Mouse (Mus musculus) neural tube, embryonic 15.5 days (tissue): Measurements from ENCODE around the gene Islr. TPM values are rescaled to one million over a fixed set of nuclear protein-coding genes. Genes with fewer than 3 reads are reported as not detected.

Experiments
- ATAC-seq: fragments of 200-750 bp; cut with Nextera tagmentation; 2 replicates; pipeline ENCODE4 v1.8.0; 2017; ENCODE audit warnings: mild to moderate bottlenecking, moderate TSS enrichment, moderate library complexity; ENCODE audit not compliant: low FRiP score
- H3K27ac ChIP-seq: fragments of 300-500 bp; sonication (generic); replicated peaks from 2 replicates; pipeline ENCODE4 v1.5.1; 2015; ENCODE audit warnings: mild to moderate bottlenecking, inconsistent platforms
- H3K27me3 ChIP-seq: fragments of 300-500 bp; sonication (generic); replicated peaks from 2 replicates; pipeline ENCODE4 v1.6.1; 2015; ENCODE audit warnings: inconsistent platforms
- H3K36me3 ChIP-seq: fragments of 300-500 bp; sonication (generic); 2 replicates; pipeline ENCODE4 v1.6.1; 2015; ENCODE audit warnings: inconsistent platforms
- H3K4me1 ChIP-seq: fragments of 300-500 bp; sonication (generic); 2 replicates; pipeline ENCODE4 v1.6.1; 2015; ENCODE audit warnings: inconsistent platforms
- H3K4me2 ChIP-seq: fragments of 300-500 bp; sonication (generic); 2 replicates; pipeline ENCODE4 v1.6.1; 2015; ENCODE audit warnings: inconsistent platforms, mild to moderate bottlenecking, moderate library complexity
- H3K4me3 ChIP-seq: fragments of 300-500 bp; sonication (generic); replicated peaks from 2 replicates; pipeline ENCODE4 v1.5.1; 2015; ENCODE audit warnings: mild to moderate bottlenecking, inconsistent platforms
- H3K9ac ChIP-seq: fragments of 300-500 bp; sonication (generic); replicated peaks from 2 replicates; pipeline ENCODE4 v1.6.1; 2015; ENCODE audit warnings: mild to moderate bottlenecking, inconsistent platforms
- H3K9me3 ChIP-seq: fragments of 300-500 bp; sonication (generic); replicated peaks from 2 replicates; pipeline ENCODE4 v1.6.1; 2016; ENCODE audit warnings: inconsistent platforms
- WGBS: fragments of 180-500 bp; shearing (Covaris S2); methylation state at CpG from one replicate; pipeline ENCODE4 v1.1.7; 2015; ENCODE audit warnings: mixed read lengths; 5-methylcytosine and 5-hydroxymethylcytosine counted together
- polyA plus RNA-seq: library from polyadenylated mRNA; unstranded; fragments of >200 nt; fragmentation: Nextera tagmentation; extraction: Ambion mirVana; gene quantifications from 2 replicates; pipeline ENCODE4 v1.2.1, GENCODE M21; 2015

Islr gene
- polyA plus RNA-seq, 1 experiment from 2014 or later = 52.3 TPM

DNA sequence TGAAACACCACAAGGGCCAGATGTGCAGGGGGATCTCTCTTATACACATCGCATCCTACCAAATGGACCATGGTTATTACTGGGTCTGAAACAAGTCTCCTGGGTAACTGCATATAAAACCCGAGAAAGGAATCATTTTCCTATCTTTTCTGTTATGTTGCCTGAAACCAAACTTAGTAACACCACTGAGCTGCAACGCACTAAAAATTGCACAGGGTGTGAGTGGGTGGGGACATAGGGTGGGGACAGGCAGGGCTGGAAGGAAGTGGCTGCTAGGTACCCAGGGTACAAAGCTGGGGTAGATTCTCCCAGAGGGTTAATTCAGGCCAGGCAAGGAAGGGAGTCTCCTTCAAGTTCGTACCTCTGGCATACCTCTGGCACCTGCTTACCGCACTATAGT is 38.6 kb upstream of the Islr start:
- ATAC-seq = no peak
- no peaks in the 10 kb centered on the region for H3K9me3 ChIP-seq
- H3K4me1 ChIP-seq = peaks cover 32% of the 10 kb centered on the region
- H3K27ac ChIP-seq = no peak overlapping the region
- WGBS = 66% methylated on average over 5 of the region's 5 CpGs
- H3K4me2 ChIP-seq = no peak overlapping the region
- H3K9ac ChIP-seq = no peak overlapping the region
- H3K27me3 ChIP-seq = no peaks in the 10 kb centered on the region
- H3K4me3 ChIP-seq = no peak overlapping the region
- H3K36me3 ChIP-seq = no peaks in the 10 kb centered on the region

DNA sequence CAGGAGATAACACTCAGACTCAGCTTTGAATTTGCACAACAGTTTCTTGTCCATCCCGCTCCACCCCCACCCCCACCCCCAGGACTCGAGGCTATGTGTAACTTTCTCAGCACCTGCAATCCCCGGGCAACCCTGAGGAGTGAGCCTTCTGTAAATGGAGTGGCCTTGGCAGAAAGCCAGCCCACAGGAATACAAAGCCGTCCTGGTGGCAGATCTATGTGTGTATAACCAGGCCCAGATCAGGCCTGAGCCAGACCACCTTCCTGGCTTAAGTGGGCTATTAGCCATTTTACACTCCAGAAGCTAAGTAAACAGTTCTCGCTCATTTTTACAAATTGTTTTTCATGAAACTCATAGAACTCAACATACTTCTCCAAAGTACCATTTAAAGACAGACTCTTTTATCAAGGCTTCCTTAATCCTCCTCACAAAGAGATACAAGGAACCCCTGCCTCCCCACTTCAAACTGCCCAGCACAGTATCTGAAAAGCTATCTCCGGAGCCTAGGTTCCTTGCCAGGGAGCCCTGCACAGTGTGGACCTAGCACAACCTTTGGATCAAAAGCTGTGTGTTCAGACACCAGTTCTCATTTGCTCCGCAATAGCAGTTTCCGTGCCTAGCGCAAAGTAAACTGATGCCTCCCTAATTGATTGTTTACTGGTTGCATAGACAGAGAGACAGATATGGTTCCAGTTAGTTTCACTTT is 37.8 kb upstream of the Islr start:
- Histone ChIP-seq H3K9me3 (no peaks in the 10 kb centered on the region), H3K9ac (no peak overlapping the region), H3K27ac (no peak overlapping the region), H3K27me3 (no peaks in the 10 kb centered on the region), H3K4me3 (no peak overlapping the region), H3K4me2 (no peak overlapping the region), H3K36me3 (no peaks in the 10 kb centered on the region), H3K4me1 (peaks cover 27% of the 10 kb centered on the region)
- 46% methylated on average over 9 of the region's 9 CpGs for WGBS
- ATAC-seq = no peak

DNA sequence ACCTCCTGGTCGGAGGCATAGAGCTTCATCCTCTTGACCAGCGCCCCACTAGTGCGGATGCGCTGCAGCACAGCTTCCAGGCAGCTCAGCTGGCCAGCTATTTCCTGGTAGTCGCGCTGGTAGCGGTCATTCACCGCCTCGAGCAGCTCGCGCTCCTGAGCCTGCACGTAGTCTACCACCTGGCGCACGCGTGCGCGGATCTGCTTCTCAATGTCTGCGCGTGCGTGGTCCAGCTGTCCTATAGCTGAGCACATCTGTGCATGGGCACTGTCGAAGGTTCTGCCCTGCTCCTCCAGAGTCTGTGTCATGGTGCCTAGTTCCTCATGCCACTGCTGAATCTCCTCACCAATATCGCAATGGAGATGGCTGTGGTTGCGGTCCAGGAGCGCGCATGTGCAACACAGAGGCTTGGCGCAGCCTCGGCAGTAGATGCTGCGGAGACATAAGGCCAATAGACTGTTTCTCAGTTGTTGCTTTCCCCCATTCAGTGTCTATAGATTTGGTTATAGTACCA is 30.5 kb upstream of the Islr start:
- WGBS = 98% methylated on average over 28 of the region's 28 CpGs
- H3K9me3 ChIP-seq = no peaks in the 10 kb centered on the region
- no peaks in the 10 kb centered on the region for H3K36me3 ChIP-seq
- no peak overlapping the region for H3K4me3 ChIP-seq
- H3K27ac ChIP-seq = no peak overlapping the region
- H3K9ac ChIP-seq = no peak overlapping the region
- H3K27me3 ChIP-seq = no peaks in the 10 kb centered on the region
- H3K4me1 ChIP-seq = no peaks in the 10 kb centered on the region
- H3K4me2 ChIP-seq = no peak overlapping the region
- no peak for ATAC-seq

DNA sequence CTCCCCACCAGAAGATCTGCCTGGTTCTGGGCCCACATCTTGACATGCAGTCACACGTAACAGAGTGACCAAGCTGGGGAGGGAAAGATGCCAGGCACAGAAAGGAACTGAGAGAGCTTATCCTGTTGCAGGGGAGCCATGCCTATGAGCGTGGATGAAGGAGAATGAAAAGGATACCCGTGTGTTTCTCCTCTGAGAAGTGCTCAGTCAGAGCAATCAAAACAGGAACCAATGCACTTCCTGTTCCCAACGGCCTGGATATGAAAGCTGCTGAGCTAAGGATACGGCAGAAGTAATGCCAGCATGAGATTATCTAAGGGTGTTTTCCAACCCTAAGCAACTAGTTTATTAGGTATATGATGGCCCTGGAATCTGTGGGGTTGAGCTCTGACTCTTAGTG is 28.3 kb upstream of the Islr start:
- whole genome bisulfite sequencing = 73% methylated on average over 5 of the region's 5 CpGs
- no peak overlapping the region for H3K4me2 ChIP-seq
- ATAC-seq = no peak

DNA sequence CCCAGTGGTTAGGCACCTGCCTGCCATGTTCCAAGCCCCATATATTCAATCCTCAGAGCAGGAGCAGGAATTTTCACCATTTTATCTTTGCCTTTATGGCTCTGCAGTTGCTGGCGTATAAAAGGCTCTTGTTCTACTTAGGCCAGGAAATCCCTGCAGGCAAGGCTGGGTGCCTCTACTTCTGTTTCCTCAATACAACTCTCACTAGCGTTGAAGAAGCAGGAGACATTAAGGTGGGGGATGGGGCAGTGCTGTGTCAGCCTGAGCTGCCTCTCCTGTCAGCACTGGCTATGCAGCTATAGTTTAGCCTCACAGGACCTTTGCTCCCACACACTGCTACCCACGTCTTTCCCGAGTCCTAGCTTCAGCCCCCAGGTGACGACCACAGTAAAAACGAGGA is 27.6 kb upstream of the Islr start:
- Histone ChIP-seq H3K27ac (no peak overlapping the region), H3K9ac (no peak overlapping the region), H3K4me2 (no peak overlapping the region), H3K9me3 (no peaks in the 10 kb centered on the region), H3K4me1 (no peaks in the 10 kb centered on the region), H3K27me3 (no peaks in the 10 kb centered on the region), H3K36me3 (0 out of 2 replicates have a peak, but pooled peaks cover 3% of the 10 kb centered on the region), H3K4me3 (no peak overlapping the region)
- 76% methylated on average over 6 of the region's 6 CpGs for WGBS
- no peak for ATAC-seq

More for the DNA sequence above, 28.3 kb upstream of the Islr start:
- H3K9ac ChIP-seq = no peak overlapping the region
- no peaks in the 10 kb centered on the region for H3K27me3 ChIP-seq
- H3K4me3 ChIP-seq = no peak overlapping the region
- no peaks in the 10 kb centered on the region for H3K9me3 ChIP-seq
- H3K36me3 ChIP-seq = 0 out of 2 replicates have a peak, but pooled peaks cover 3% of the 10 kb centered on the region
- H3K27ac ChIP-seq = 0 out of 2 replicates have a peak overlapping the region, but pooled peaks have one; percentile 23
- no peaks in the 10 kb centered on the region for H3K4me1 ChIP-seq

DNA sequence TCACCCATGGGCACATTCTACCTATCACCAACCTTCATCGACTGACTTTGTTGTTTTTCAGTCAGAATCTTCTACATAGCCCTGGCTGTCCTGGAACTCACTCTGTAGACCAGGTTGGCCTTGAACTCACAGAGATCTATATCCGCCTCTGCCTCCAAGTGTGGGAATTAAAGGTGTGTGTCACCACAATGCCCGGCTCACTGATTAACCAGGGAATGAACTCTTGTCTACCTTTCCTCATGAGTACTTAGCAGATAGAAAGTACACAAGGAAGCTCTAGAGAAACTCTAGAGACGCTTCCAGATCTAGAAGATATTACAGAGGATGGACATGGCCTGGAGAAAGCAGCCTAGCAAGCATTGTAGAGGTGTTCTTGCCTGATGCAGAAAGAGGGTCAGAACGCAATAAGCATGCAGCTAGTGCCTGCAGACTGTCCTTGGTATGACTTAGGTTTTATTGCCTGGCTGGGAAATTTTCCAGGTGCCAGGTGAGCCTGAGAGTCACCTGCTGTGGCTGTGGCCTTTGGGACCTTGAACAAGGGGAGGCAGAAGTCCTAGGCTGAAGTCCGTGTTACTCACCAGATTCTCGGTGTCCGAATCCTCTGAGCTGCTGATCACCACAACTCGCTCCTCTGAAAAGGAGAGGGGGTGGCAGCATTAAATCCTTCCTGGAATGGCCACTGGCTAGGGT is 24.8 kb upstream of the Islr start:
- Histone ChIP-seq H3K27ac (no peak overlapping the region), H3K4me2 (no peak overlapping the region), H3K4me1 (no peaks in the 10 kb centered on the region), H3K36me3 (0 out of 2 replicates have a peak, but pooled peaks cover 3% of the 10 kb centered on the region), H3K4me3 (no peak overlapping the region), H3K27me3 (no peaks in the 10 kb centered on the region), H3K9ac (no peak overlapping the region), H3K9me3 (no peaks in the 10 kb centered on the region)
- ATAC-seq = no peak
- WGBS = 96% methylated on average over 9 of the region's 9 CpGs

DNA sequence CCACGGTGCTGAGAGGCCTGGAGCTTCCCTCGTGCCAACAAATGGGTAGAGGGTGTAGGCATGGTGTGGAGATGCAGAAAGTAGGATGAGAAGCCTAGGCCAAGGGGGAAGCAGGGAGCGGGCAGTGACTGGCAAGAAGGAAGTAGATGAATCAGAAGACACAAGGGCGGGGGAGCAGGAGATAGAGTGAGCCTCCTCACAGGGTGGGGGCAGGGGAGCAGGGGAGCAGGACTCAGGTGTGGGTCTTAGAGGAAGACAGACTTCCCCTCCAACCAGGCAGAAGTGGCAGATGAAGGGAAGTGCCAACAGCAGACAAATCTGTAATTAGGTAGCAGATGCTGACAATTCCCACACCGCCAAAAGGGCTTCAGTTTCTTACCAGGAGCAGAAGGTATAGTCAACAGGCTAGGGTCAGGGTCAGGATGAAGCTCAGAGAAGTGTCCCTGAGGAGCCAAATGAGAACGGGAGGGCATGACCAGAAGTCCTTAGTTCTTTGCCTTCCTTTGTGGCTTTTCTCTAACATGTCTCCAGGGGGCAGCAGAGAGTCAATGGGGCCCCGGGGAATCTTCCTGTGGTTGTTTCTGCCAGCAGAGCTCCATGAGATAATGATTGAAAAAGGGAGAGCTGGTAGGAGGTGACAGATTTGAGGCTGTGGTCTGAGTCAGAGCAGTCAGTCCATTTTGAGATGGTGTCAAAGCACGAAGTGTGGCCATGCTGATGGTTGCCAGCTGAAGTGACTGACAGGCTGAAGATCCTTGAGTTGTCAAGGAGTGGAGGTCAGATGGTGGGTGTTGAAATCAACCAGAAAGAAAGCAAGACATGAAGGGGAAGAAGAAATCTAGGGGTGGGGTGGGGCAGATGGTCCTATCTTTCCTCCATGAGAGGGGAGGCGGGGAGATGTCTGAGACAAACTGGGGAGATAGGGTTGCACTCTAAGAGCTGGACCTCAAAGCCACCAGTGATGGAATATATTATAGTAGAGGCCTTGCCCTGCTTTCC is 22.1 kb upstream of the Islr start:
- no peak for ATAC-seq
- Histone ChIP-seq H3K9ac (no peak overlapping the region), H3K9me3 (no peaks in the 10 kb centered on the region), H3K4me2 (no peak overlapping the region), H3K27ac (no peak overlapping the region), H3K27me3 (no peaks in the 10 kb centered on the region), H3K4me3 (no peak overlapping the region), H3K4me1 (no peaks in the 10 kb centered on the region), H3K36me3 (0 out of 2 replicates have a peak, but pooled peaks cover 3% of the 10 kb centered on the region)
- 67% methylated on average over 9 of the region's 9 CpGs for WGBS

DNA sequence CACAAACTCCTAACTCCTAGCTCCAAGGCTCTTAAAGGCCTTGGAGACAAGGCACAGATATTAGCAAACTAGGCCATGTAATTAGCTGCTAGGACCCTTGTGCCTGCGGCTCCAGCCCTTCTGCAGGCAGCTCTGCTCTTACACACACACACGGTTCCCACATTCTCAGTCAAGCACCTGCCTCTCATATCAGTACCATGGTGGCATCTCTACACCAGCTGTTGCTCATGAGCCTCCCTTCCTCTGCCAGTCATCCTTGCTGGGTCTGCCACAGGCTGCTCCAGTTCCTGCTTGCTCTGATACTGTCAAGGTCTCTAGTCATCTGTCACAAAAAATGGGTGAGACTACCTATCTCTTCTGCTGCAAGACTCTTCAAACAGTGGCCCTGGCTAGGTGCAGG is 20.2 kb upstream of the Islr start:
- 97% methylated on average over 2 of the region's 2 CpGs for WGBS
- Histone ChIP-seq H3K27ac (no peak overlapping the region), H3K4me1 (no peaks in the 10 kb centered on the region), H3K4me2 (no peak overlapping the region), H3K9ac (no peak overlapping the region), H3K9me3 (no peaks in the 10 kb centered on the region), H3K27me3 (no peaks in the 10 kb centered on the region), H3K36me3 (0 out of 2 replicates have a peak, but pooled peaks cover 3% of the 10 kb centered on the region), H3K4me3 (no peak overlapping the region)
- ATAC-seq = no peak

DNA sequence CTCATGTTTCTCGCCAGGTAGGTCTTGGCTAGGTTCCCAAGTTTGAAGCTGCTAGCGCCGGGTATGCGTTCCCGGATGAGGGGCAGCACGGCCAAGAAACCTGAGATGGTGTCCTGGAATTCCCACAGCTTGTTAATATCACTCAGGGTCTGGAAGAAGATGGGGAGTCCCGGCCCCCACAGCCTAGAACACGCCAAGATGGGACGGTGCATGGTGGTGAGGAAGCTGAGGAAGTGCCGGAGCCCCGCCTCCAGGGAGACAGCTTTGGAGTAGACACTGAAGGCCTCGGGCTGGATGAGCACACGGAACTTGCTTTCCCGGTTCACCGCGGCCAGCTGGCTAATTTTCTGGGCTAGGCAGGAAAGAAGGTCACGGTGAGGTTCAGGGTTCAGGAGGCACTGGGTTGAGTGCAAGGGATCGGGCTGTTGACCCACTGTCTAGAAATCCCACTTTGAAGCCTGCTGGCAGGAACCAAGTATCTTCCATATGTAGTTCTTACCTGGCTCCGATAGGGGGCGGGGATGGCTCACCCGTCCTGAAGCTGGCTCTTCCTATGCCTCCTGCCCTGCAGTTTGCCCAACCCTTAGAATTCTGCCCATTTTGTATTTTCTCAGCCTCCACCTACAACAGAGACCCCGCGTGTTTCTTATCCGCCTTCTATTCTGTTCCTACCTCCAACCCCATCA is 16.3 kb upstream of the Islr start:
- ATAC-seq = no peak
- no peaks in the 10 kb centered on the region for H3K36me3 ChIP-seq
- 76% methylated on average over 24 of the region's 24 CpGs for WGBS

DNA sequence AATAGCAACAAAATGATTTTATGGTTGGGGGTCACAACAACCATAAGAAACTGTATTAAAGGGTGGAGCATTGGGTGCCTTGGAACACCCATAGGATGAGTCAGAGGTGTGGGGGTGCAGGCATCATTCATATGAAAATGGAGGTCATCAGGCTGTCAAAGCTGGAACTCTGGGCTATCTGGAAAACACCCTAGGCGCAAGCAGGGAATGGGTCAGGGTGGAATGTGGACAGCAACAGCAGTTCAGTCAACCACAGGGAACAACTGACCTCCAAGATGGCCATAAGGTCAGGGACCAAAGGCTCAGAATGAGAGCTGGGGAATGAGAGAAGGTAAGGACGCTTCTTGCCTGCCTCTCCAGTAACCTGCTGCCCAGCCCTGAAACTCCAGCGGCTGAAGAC is 14.4 kb upstream of the Islr start:
- Histone ChIP-seq H3K9me3 (no peaks in the 10 kb centered on the region), H3K4me2 (no peak overlapping the region), H3K9ac (no peak overlapping the region), H3K27ac (no peak overlapping the region), H3K4me3 (no peak overlapping the region), H3K4me1 (peaks cover 7% of the 10 kb centered on the region; the same call in 1 of the 2 replicates), H3K27me3 (no peaks in the 10 kb centered on the region), H3K36me3 (no peaks in the 10 kb centered on the region)
- no peak for ATAC-seq
- 96% methylated on average over 3 of the region's 3 CpGs for WGBS

More for the DNA sequence above, 16.3 kb upstream of the Islr start:
- no peak overlapping the region for H3K4me3 ChIP-seq
- no peak overlapping the region for H3K27ac ChIP-seq
- H3K9ac ChIP-seq = no peak overlapping the region
- no peak overlapping the region for H3K4me2 ChIP-seq
- H3K4me1 ChIP-seq = no peaks in the 10 kb centered on the region
- no peaks in the 10 kb centered on the region for H3K9me3 ChIP-seq
- no peaks in the 10 kb centered on the region for H3K27me3 ChIP-seq

DNA sequence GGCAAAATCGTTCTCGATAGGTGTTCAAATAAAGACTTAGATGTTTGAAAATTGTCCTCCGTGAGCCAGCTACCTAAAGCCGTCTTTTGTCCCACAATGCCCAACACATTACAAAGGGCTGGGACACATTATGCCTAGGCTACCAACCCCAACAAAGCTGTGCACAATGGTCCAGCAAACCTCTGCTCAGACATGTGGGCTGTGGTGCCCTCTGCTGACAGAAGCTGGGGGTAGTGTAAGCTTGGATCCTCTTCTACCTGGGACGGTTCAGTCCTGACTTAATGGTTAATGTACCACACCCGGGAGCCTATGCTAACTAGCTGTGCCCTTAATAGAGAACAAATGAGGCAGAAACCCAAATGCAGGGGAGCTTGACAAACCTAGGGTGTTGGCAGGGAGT is 12.3 kb upstream of the Islr start:
- Histone ChIP-seq H3K36me3 (no peaks in the 10 kb centered on the region), H3K4me3 (no peak overlapping the region), H3K9me3 (no peaks in the 10 kb centered on the region), H3K27me3 (0 out of 2 replicates have a peak, but pooled peaks cover 5% of the 10 kb centered on the region), H3K4me1 (peaks cover 7% of the 10 kb centered on the region), H3K27ac (no peak overlapping the region), H3K9ac (no peak overlapping the region), H3K4me2 (no peak overlapping the region)
- ATAC-seq = peak; percentile 73
- 47% methylated on average over 6 of the region's 6 CpGs for WGBS
